Comparison of ENCODE assay signal across 26 mouse cellular contexts in the genomic region with DNA sequence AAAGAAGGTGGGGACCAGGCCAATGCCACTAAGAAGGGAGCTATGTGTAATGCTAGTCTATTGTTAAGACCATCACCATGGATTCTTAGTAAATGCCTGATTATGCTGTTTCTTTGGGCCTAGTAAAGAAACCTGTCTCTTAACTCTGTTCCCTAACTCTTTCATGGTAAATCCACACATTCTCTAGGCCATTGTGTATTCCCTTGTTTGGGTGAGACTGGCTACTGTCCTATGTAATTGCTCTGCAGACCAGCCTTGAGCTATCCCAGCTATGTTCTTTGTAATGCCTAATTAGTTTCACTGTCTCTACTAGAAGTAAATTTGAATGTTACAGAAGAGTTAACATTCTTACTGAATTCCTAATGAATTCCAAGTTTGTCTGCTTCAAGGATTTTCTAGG.
"Had no signal": no experiment of that assay in that cellular context is flagged by ENCODE, and none has a peak within 500 bp of the region (broad histone marks: within the 10 kb centered on the region; RNA-seq: fewer than 3 reads in every experiment).

No protein-coding gene starts in this region.

- H3K4me2 ChIP-seq: embryonic facial prominence, embryonic 12.5 days; embryonic facial prominence, embryonic 13.5 days; embryonic facial prominence, embryonic 15.5 days; forebrain, embryonic 12.5 days; forebrain, embryonic 13.5 days; forebrain, embryonic 15.5 days had no signal

- H3K9me3 ChIP-seq: embryonic facial prominence, embryonic 10.5 days; embryonic facial prominence, embryonic 12.5 days; embryonic facial prominence, embryonic 13.5 days; embryonic facial prominence, embryonic 15.5 days; forebrain, embryonic 10.5 days; forebrain, embryonic 12.5 days; forebrain, embryonic 13.5 days; heart, embryonic 10.5 days had no signal

- H3K9ac ChIP-seq: embryonic facial prominence, embryonic 12.5 days; embryonic facial prominence, embryonic 13.5 days; embryonic facial prominence, embryonic 15.5 days; forebrain, embryonic 12.5 days; forebrain, embryonic 13.5 days; forebrain, embryonic 15.5 days; forebrain, postnatal 0 days had no signal

- H3K4me3 ChIP-seq: embryonic facial prominence, embryonic 10.5 days; embryonic facial prominence, embryonic 12.5 days; embryonic facial prominence, embryonic 13.5 days; embryonic facial prominence, embryonic 15.5 days; erythroblast, embryonic 14.5 days; forebrain, embryonic 10.5 days; forebrain, embryonic 12.5 days; forebrain, embryonic 13.5 days; forebrain, embryonic 15.5 days; gastrocnemius, adult 2 months; heart, adult 2 months; heart, embryonic 10.5 days had no signal

- H3K36me3 ChIP-seq: embryonic facial prominence, embryonic 10.5 days; embryonic facial prominence, embryonic 12.5 days; embryonic facial prominence, embryonic 13.5 days; embryonic facial prominence, embryonic 15.5 days; forebrain, embryonic 10.5 days; forebrain, embryonic 12.5 days; forebrain, embryonic 15.5 days; heart, embryonic 10.5 days had no signal

- ATAC-seq: forebrain, embryonic 13.5 days; forebrain, embryonic 14.5 days; forebrain, embryonic 15.5 days; forebrain, postnatal 0 days had no signal

- H3K4me1 ChIP-seq: embryonic facial prominence, embryonic 10.5 days; embryonic facial prominence, embryonic 12.5 days; embryonic facial prominence, embryonic 13.5 days; embryonic facial prominence, embryonic 15.5 days; forebrain, embryonic 10.5 days; forebrain, embryonic 12.5 days; forebrain, embryonic 13.5 days; forebrain, embryonic 15.5 days; heart, embryonic 10.5 days had no signal

- H3K27me3 ChIP-seq: embryonic facial prominence, embryonic 12.5 days; embryonic facial prominence, embryonic 13.5 days; embryonic facial prominence, embryonic 15.5 days; forebrain, embryonic 12.5 days; forebrain, embryonic 13.5 days; forebrain, embryonic 15.5 days had no signal

- DNase-seq: cerebellum, adult 9-11 months; cerebellum, postnatal 10 days; cerebellum, postnatal 14 days; cerebellum, postnatal 25 days; cerebellum, postnatal 36 days; embryo, embryonic 11 days; forebrain, postnatal 0 days; gastrocnemius, adult 2 months; gastrocnemius, postnatal 10 days; gastrocnemius, postnatal 14 days; gastrocnemius, postnatal 25 days; gastrocnemius, postnatal 36 days; heart, adult 11 months; heart, adult 18-20 months; heart, adult 2 months had no signal

- H3K27ac ChIP-seq: embryonic facial prominence, embryonic 10.5 days; embryonic facial prominence, embryonic 12.5 days; embryonic facial prominence, embryonic 13.5 days; embryonic facial prominence, embryonic 15.5 days; forebrain, embryonic 10.5 days; forebrain, embryonic 12.5 days; forebrain, embryonic 13.5 days; forebrain, embryonic 15.5 days; gastrocnemius, adult 2 months; heart, adult 2 months; heart, embryonic 10.5 days had no signal
